Mouse (Mus musculus) heart, embryonic 11.5 days (tissue): ENCODE measurements around the gene Fam213b. TPM values are rescaled to one million over a fixed set of nuclear protein-coding genes. Genes with fewer than 3 reads are reported as not detected.

Experiments used
- ATAC-seq: fragments of 200-750 bp; cut with Nextera tagmentation; replicated peaks from 2 replicates; pipeline ENCODE4 v1.8.0; 2017; ENCODE audit warnings: moderate library complexity; ENCODE audit not compliant: insufficient number of reproducible peaks, low FRiP score, low TSS enrichment
- H3K27ac ChIP-seq: fragments of 300-500 bp; sonication (generic); 2 replicates; pipeline ENCODE4 v1.5.1; 2014; ENCODE audit warnings: mild to moderate bottlenecking, low read depth, low read length
- H3K27me3 ChIP-seq: fragments of 300-500 bp; sonication (generic); 2 replicates; pipeline ENCODE4 v1.6.1; 2014; ENCODE audit warnings: mild to moderate bottlenecking, low read length, mixed read lengths; ENCODE audit not compliant: control insufficient read depth, insufficient read depth
- H3K36me3 ChIP-seq: fragments of 300-500 bp; sonication (generic); 2 replicates; pipeline ENCODE4 v1.6.1; 2014; ENCODE audit warnings: mild to moderate bottlenecking, low read length, moderate library complexity, mixed read lengths; ENCODE audit not compliant: control insufficient read depth, insufficient read depth
- H3K4me1 ChIP-seq: fragments of 300-500 bp; sonication (generic); 2 replicates; pipeline ENCODE4 v1.6.1; 2014; ENCODE audit warnings: low read length; ENCODE audit not compliant: control insufficient read depth, insufficient read depth
- H3K4me2 ChIP-seq: fragments of 300-500 bp; sonication (generic); 2 replicates; pipeline ENCODE4 v1.6.1; 2014; ENCODE audit warnings: mild to moderate bottlenecking, moderate library complexity
- H3K4me3 ChIP-seq: fragments of 300-500 bp; sonication (generic); 2 replicates; pipeline ENCODE4 v1.5.1; 2014; ENCODE audit warnings: low read depth, low read length
- H3K9ac ChIP-seq: fragments of 300-500 bp; sonication (generic); 2 replicates; pipeline ENCODE4 v1.6.1; 2014; ENCODE audit warnings: mild to moderate bottlenecking, low read depth, low read length, moderate library complexity
- H3K9me3 ChIP-seq: fragments of 300-500 bp; sonication (generic); replicated peaks from 2 replicates; pipeline ENCODE4 v1.6.1; 2016; ENCODE audit warnings: low read length; ENCODE audit not compliant: control insufficient read depth
- WGBS: fragments of 180-500 bp; shearing (Covaris S2); extraction: QIAGEN DNeasy Blood & Tissue Kit; methylation state at CpG from one replicate; pipeline ENCODE4 v1.1.7; 2014; ENCODE audit not compliant: insufficient replicate concordance; 5-methylcytosine and 5-hydroxymethylcytosine counted together
- polyA plus RNA-seq: library from polyadenylated mRNA; unstranded; fragments of >200 nt; fragmentation: Nextera tagmentation; extraction: Ambion mirVana; gene quantifications from 2 replicates; pipeline ENCODE4 v1.2.1, GENCODE M21; 2014

Fam213b gene
- polyA plus RNA-seq, 1 experiment from 2014 or later: 26.4 TPM

DNA sequence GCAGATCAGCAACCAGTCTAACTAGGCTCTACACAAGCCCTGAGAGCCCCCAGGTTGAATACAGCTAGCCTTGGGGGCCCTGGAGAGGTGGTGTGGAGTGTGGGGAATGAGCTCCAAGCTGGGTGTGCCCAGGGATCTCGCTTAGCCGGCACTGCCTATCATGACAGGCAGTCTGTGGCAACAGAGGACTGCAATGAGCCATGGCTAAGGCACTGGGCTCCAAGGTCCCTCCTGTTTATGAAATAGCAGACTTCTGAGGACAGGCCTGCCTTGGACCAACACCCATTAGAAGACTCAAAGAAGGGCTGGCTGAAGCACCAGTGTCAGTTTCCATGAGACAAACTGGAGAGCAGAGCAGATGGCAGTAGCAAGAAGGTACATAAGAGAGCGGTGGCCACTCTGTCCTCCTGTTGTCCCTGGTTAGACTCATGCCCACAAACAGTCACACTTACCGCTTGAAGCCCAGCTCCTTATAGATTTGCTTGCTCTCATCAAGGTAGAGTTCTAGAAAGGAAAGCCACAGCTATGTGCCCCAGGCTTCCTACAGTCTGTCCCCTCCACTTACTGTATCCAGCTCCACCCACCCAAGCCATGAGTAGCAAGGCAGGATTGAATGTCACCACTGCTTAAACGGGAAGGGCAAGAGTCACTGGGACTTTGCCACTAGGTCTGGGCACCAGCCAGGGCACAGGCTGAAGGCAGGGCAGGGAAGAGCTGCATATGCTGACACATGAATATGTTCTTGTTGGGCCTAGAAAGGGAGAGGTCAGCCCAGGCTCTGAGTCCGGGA lies 1.1 kb downstream of the Fam213b start:
- Histone ChIP-seq H3K9me3 (no peaks in the 10 kb centered on the region), H3K4me2 (peak overlapping the region; percentile 91), H3K4me1 (peaks cover 12% of the 10 kb centered on the region), H3K27me3 (peaks cover 30% of the 10 kb centered on the region), H3K27ac (no peak overlapping the region), H3K4me3 (peak overlapping the region; percentile 56), H3K36me3 (no peaks in the 10 kb centered on the region), H3K9ac (peak overlapping the region; percentile 67)
- WGBS: 65% methylated on average over 6 of the region's 6 CpGs
- no peak for ATAC-seq

DNA sequence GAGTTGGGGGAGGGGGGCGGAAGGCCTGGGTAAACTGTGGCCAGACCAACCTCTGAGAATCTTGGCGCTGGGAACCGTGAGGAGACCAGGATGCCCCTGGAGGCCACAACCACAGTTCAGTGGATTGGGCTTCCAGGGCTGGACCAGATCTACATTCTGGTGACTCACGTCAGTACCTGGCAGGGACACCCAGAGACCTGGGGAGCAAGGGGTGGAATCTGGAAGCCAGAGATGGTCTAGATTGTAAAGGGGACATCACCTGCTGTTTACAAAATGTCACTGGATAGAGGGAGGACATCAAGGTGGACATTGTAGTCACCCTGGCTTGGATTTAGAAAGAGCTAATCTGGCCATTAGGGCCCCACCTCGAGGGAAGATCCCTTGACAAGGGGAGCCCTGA lies 3.4 kb downstream of the Fam213b start:
- no peak overlapping the region for H3K4me3 ChIP-seq
- peaks cover 38% of the 10 kb centered on the region for H3K27me3 ChIP-seq
- H3K9me3 ChIP-seq: no peaks in the 10 kb centered on the region
- H3K4me2 ChIP-seq: no peak overlapping the region
- H3K4me1 ChIP-seq: peaks cover 12% of the 10 kb centered on the region
- H3K27ac ChIP-seq: no peak overlapping the region
- ATAC-seq: no peak
- no peaks in the 10 kb centered on the region for H3K36me3 ChIP-seq
- H3K9ac ChIP-seq: no peak overlapping the region
- 69% methylated on average over 5 of the region's 5 CpGs for WGBS

DNA sequence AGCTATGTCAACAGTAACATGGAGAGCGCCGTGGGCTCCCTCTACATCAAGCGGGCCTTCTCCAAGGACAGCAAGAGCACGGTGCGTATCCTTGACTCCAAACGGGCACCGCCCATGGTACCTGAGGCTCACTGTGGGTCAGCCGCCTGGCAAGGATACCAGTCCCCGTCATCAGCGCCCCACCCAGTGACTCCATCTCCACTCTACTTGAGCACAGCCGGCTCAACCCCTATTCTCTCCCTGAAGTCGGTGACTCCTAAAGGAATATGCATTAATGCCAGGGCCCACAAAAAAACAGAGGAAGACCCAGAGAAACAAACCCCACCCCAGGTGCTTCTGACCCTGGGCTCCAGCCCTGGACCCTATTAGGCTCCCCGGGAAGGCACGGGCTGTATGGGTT lies 8.0 kb downstream of the Fam213b start:
- WGBS: 86% methylated on average over 14 of the region's 14 CpGs
- no peak for ATAC-seq

DNA sequence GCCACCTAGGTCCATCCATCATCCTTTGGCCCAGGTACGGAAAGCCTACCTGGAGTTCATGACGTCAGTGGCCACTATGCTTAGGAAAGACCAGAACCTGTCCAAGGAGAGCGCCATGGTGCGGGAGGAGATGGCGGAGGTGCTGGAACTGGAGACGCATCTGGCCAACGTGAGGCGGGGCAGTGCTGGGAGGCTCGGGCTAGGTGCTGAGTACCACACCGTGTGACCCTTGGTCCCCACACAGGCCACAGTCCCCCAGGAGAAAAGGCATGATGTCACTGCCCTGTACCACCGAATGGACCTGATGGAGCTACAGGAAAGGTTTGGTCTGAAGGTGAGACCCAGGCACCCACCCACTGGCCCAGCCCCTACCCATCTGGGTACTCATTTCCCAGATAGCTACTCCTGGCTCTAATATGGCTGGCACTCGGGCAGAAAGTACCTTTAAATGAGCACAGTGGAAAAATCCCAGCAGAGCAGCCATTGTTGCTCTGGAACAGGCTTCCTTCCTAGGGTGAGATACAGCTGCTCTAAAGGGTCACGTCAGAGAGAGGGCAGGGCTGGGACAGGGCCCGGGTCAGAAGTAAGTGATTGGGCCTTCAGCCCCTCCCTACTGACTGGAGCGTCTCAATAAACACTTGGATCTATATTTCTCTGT lies 11.2 kb downstream of the Fam213b start:
- Histone ChIP-seq H3K27me3 (peaks cover 13% of the 10 kb centered on the region; the same call in 1 of the 2 replicates), H3K9ac (no peak overlapping the region), H3K27ac (no peak overlapping the region), H3K4me1 (no peaks in the 10 kb centered on the region), H3K9me3 (no peaks in the 10 kb centered on the region), H3K36me3 (no peaks in the 10 kb centered on the region), H3K4me2 (no peak overlapping the region), H3K4me3 (no peak overlapping the region)
- ATAC-seq: no peak
- 73% methylated on average over 15 of the region's 15 CpGs for WGBS

More for the DNA sequence above, 8.0 kb downstream of the Fam213b start:
- no peak overlapping the region for H3K4me2 ChIP-seq
- H3K27me3 ChIP-seq: peaks cover 24% of the 10 kb centered on the region
- no peaks in the 10 kb centered on the region for H3K9me3 ChIP-seq
- H3K4me1 ChIP-seq: no peaks in the 10 kb centered on the region
- H3K27ac ChIP-seq: no peak overlapping the region
- no peak overlapping the region for H3K9ac ChIP-seq
- H3K4me3 ChIP-seq: no peak overlapping the region
- no peaks in the 10 kb centered on the region for H3K36me3 ChIP-seq

DNA sequence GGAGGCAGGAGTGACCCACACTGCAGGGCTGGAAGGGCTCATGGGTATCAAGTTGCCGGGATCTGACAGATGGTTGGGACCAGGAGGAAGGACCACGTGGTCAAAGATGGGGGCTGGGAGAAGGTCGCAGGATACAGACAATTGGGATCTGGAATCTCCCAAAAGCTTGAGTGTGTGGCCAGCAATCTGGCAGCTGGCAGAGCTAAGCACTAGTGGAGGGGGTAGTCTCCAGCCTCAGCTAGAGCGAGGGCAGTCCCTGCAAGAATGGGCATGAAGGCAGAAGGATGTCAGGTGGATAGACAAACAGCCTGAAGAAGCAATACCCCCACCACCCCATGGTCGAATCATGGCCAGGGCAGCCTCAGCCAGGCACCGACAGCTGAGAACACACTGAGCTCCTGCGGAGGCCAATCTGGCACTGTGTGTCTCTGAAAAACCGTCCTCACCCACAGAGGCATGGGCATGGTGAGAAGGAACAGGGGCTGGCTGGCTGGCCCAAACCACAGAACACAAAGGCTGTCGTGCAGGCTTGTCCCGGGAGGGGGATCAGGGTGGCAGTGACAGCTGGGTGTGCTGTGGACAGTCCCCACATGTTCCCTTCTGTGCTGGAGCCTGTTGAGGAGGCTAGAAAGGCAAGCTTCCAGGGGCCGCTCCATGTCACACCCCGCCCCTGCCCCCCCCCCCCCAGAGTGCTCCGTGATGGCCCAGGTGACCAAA lies 11.9 kb downstream of the Fam213b start:
- H3K4me1 ChIP-seq: no peaks in the 10 kb centered on the region
- no peaks in the 10 kb centered on the region for H3K9me3 ChIP-seq
- no peak overlapping the region for H3K4me2 ChIP-seq
- H3K4me3 ChIP-seq: no peak overlapping the region
- H3K9ac ChIP-seq: no peak overlapping the region
- ATAC-seq: no peak
- H3K27me3 ChIP-seq: peaks cover 10% of the 10 kb centered on the region; the same call in 1 of the 2 replicates
- no peaks in the 10 kb centered on the region for H3K36me3 ChIP-seq
- WGBS: 57% methylated on average over 13 of the region's 13 CpGs
- H3K27ac ChIP-seq: no peak overlapping the region

DNA sequence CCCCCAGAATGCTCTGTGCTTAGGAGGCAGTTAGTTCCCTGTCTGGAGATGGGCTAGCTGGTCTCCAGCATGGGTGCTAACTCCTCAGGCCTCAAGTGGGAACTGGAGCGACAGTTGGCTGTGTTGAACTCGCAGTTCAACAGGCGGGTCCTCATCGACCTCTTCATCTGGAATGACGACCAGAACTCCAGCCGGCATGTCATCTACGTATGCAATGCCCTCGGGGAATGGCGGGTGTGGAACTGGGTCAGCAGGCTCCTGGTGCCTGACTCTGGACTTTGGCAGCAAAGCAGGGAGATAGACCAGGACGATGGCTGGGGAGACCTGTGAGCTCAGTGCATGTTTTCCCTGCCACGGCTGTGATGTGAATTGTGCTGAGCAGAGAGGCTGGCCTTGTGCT lies 13.5 kb downstream of the Fam213b start:
- H3K4me3 ChIP-seq: no peak overlapping the region
- H3K9ac ChIP-seq: no peak overlapping the region
- no peak overlapping the region for H3K27ac ChIP-seq
- no peaks in the 10 kb centered on the region for H3K9me3 ChIP-seq
- no peaks in the 10 kb centered on the region for H3K36me3 ChIP-seq
- peaks cover 7% of the 10 kb centered on the region; the same call in 1 of the 2 replicates for H3K27me3 ChIP-seq
- ATAC-seq: no peak
- WGBS: 78% methylated on average over 11 of the region's 11 CpGs
- no peak overlapping the region for H3K4me2 ChIP-seq
- peaks cover 4% of the 10 kb centered on the region; the same call in 1 of the 2 replicates for H3K4me1 ChIP-seq

DNA sequence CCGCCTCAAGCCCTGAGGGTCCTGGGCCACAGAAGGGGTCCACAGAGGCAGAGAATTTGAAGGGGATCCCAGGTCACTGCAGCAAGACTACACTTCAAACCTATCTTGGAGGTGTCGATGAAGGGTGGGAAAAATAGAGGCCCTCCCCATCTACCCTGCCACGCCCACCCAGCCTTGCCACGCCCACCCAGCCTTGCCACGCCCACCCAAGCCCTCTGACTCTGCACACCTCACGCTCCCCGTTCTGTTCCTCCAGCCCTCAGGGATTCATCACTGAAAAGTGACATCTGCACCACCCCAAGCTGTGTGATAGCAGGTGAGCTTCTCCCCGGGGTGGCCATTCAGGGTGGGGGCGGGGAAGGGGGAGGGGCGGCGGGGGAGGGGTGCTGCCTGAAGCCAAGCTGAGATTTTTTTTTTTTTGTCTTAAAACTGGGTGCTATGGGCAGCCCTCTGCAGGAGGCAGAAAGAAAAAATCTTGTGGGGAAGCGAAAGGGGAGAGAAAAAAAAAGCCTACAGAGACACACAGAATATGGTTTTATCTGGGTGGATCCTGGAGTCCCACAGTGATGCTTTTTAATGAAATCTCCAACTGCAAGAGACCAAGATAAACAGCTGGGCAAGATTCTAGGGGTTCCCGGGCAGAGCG lies 16.8 kb downstream of the Fam213b start:
- no peak overlapping the region for H3K9ac ChIP-seq
- H3K4me2 ChIP-seq: no peak overlapping the region
- no peak for ATAC-seq
- WGBS: 24% methylated on average over 14 of the region's 14 CpGs
- H3K4me3 ChIP-seq: no peak overlapping the region
- peaks cover 14% of the 10 kb centered on the region for H3K4me1 ChIP-seq
- no peaks in the 10 kb centered on the region for H3K36me3 ChIP-seq
- no peak overlapping the region for H3K27ac ChIP-seq
- no peaks in the 10 kb centered on the region for H3K9me3 ChIP-seq
- H3K27me3 ChIP-seq: peaks cover 7% of the 10 kb centered on the region; the same call in 1 of the 2 replicates

DNA sequence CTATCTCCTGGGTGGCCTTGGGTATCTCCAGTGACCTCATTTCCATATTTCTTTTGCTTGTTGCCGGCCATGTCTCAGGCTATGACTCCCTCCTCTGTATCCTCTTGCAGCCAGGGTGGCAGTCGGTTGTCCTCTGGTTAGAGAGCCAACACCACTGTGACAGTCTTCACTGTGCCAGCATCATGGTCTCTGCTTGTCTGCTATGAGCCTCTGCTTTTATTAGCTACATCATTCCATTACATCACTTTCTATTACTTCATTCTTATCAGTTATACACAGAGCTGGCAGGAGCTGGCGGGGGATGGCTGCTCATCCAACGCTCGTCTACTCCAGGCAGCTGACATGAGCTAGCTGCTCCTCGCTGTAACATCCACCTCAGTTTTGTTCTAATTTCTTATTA lies 18.2 kb downstream of the Fam213b start:
- Histone ChIP-seq H3K4me2 (no peak overlapping the region), H3K36me3 (no peaks in the 10 kb centered on the region), H3K27me3 (peaks cover 5% of the 10 kb centered on the region; the same call in 1 of the 2 replicates), H3K9ac (peak overlapping the region; percentile 28; the same call in 1 of the 2 replicates), H3K9me3 (no peaks in the 10 kb centered on the region), H3K4me1 (peaks cover 14% of the 10 kb centered on the region), H3K4me3 (no peak overlapping the region), H3K27ac (0 out of 2 replicates have a peak overlapping the region, but pooled peaks have one; percentile 50)
- 39% methylated on average over 6 of the region's 6 CpGs for WGBS
- no peak for ATAC-seq
